Mouse (Mus musculus) CH12.LX (cell line): Measurements from ENCODE around the gene Elovl7.

Source experiments
- CTCF ChIP-seq, 2 experiments: IDR thresholded peaks in 1 of 2; conservative IDR thresholded peaks in 1 of 2; 2 replicates each; pipeline ENCODE4 v1.5.1; 2011 to 2012; ENCODE audit warnings: low read depth in 2 of 2, low read length in 2 of 2, improper control_type of control experiment in 1 of 2, inconsistent platforms in 1 of 2, mild to moderate bottlenecking in 1 of 2, moderate library complexity in 1 of 2
- SMC3 ChIP-seq: IDR thresholded peaks from 2 replicates; pipeline ENCODE4 v1.6.1; 2011; ENCODE audit warnings: low read depth, low read length, improper control_type of control experiment
- USF2 ChIP-seq: conservative IDR thresholded peaks from 2 replicates; pipeline ENCODE4 v1.6.1; 2011; ENCODE audit warnings: low read depth, low read length, improper control_type of control experiment
- ZKSCAN1 ChIP-seq: IDR thresholded peaks from 2 replicates; pipeline ENCODE4 v1.6.1; 2012; ENCODE audit warnings: low read depth, inconsistent platforms, low read length, improper control_type of control experiment, borderline replicate concordance

GRCm38 (mm10) chr13:108276561-108276960 is 62.4 kb downstream of the Elovl7 start:
- no peak for TF ChIP-seq USF2
- no peak for TF ChIP-seq SMC3
- no peak for TF ChIP-seq ZKSCAN1
- no peak for TF ChIP-seq CTCF (conservative IDR thresholded peaks at IDR 0.05 in 1 of 2, IDR thresholded peaks at IDR 0.05 in 1 of 2; ENCODE audit: low read depth in 2 of 2, low read length in 2 of 2)
